Mouse (Mus musculus) limb, embryonic 12.5 days (tissue): Measurements from ENCODE around the gene Elp4. TPM values are rescaled to one million over a fixed set of nuclear protein-coding genes. Genes with fewer than 3 reads are reported as not detected.

Source experiments
- ATAC-seq: fragments of 200-750 bp; cut with Nextera tagmentation; 2 replicates; pipeline ENCODE4 v1.8.0; 2017; ENCODE audit warnings: low read depth, moderate TSS enrichment; ENCODE audit not compliant: insufficient number of reproducible peaks, insufficient read depth, low FRiP score, low TSS enrichment
- H3K27ac ChIP-seq: fragments of 300-500 bp; sonication (generic); 2 replicates; pipeline ENCODE4 v1.5.1; 2016; ENCODE audit warnings: mild to moderate bottlenecking, moderate library complexity
- H3K27me3 ChIP-seq: fragments of 300-500 bp; sonication (generic); 2 replicates; pipeline ENCODE4 v1.6.1; 2016; ENCODE audit warnings: mild to moderate bottlenecking, moderate library complexity
- H3K36me3 ChIP-seq: fragments of 300-500 bp; sonication (generic); 2 replicates; pipeline ENCODE4 v1.6.1; 2016; ENCODE audit warnings: mild to moderate bottlenecking, moderate library complexity
- H3K4me1 ChIP-seq: fragments of 300-500 bp; sonication (generic); replicated peaks from 2 replicates; pipeline ENCODE4 v1.6.1; 2016
- H3K4me2 ChIP-seq: fragments of 300-500 bp; sonication (generic); 2 replicates; pipeline ENCODE4 v1.6.1; 2016; ENCODE audit warnings: mild to moderate bottlenecking, moderate library complexity
- H3K4me3 ChIP-seq: fragments of 300-500 bp; sonication (generic); replicated peaks from 2 replicates; pipeline ENCODE4 v1.5.1; 2016; ENCODE audit warnings: mild to moderate bottlenecking
- H3K9ac ChIP-seq: fragments of 300-500 bp; sonication (generic); replicated peaks from 2 replicates; pipeline ENCODE4 v1.6.1; 2016; ENCODE audit warnings: mild to moderate bottlenecking, moderate library complexity
- H3K9me3 ChIP-seq: fragments of 300-500 bp; sonication (generic); 2 replicates; pipeline ENCODE4 v1.6.1; 2016; ENCODE audit warnings: mild to moderate bottlenecking, moderate library complexity
- WGBS: fragments of 180-500 bp; shearing (Covaris S2); methylation state at CpG from one replicate; pipeline ENCODE4 v1.1.7; 2016; 5-methylcytosine and 5-hydroxymethylcytosine counted together
- polyA plus RNA-seq: library from polyadenylated mRNA; unstranded; fragments of >200 nt; fragmentation: Nextera tagmentation; extraction: Ambion mirVana; gene quantifications from 2 replicates; pipeline ENCODE4 v1.2.1, GENCODE M21; 2016

Gene Elp4
- polyA plus RNA-seq, 1 experiment from 2014 or later, result 49.8 TPM

- Histone ChIP-seq H3K4me1 (no peaks in the 10 kb centered on the region), H3K4me3 (no peak overlapping the region), H3K9ac (no peak overlapping the region), H3K4me2 (no peak overlapping the region), H3K27me3 (no peaks in the 10 kb centered on the region), H3K27ac (no peak overlapping the region), H3K36me3 (no peaks in the 10 kb centered on the region), H3K9me3 (no peaks in the 10 kb centered on the region)
- ATAC-seq, result no peak
- WGBS, result 58% methylated on average over 2 of the region's 2 CpGs
These were observed 117.4 kb downstream of the Elp4 start for GRCm38 (mm10) chr2:105786986-105787385.

GRCm38 (mm10) chr2:105782885-105783284 is 121.5 kb downstream of the Elp4 start:
- H3K27ac ChIP-seq, result no peak overlapping the region
- H3K4me2 ChIP-seq, result no peak overlapping the region
- H3K9me3 ChIP-seq, result no peaks in the 10 kb centered on the region
- no peak overlapping the region for H3K9ac ChIP-seq
- no peak overlapping the region for H3K4me3 ChIP-seq
- no peaks in the 10 kb centered on the region for H3K4me1 ChIP-seq
- H3K36me3 ChIP-seq, result no peaks in the 10 kb centered on the region
- no peak for ATAC-seq
- no peaks in the 10 kb centered on the region for H3K27me3 ChIP-seq
- WGBS, result 70% methylated on average over 5 of the region's 5 CpGs

GRCm38 (mm10) chr2:105780739-105781138 is 123.6 kb downstream of the Elp4 start:
- H3K9ac ChIP-seq, result no peak overlapping the region
- ATAC-seq, result no peak
- H3K9me3 ChIP-seq, result no peaks in the 10 kb centered on the region
- H3K4me1 ChIP-seq, result no peaks in the 10 kb centered on the region
- H3K36me3 ChIP-seq, result no peaks in the 10 kb centered on the region
- 63% methylated on average over 1 of the region's 1 CpGs for WGBS
- H3K27ac ChIP-seq, result no peak overlapping the region
- no peak overlapping the region for H3K4me2 ChIP-seq
- H3K27me3 ChIP-seq, result no peaks in the 10 kb centered on the region
- no peak overlapping the region for H3K4me3 ChIP-seq

GRCm38 (mm10) chr2:105779320-105779891 is 125.0 kb downstream of the Elp4 start:
- no peak for ATAC-seq
- no peaks in the 10 kb centered on the region for H3K9me3 ChIP-seq
- H3K27me3 ChIP-seq, result no peaks in the 10 kb centered on the region
- 67% methylated on average over 6 of the region's 6 CpGs for WGBS
- no peak overlapping the region for H3K4me2 ChIP-seq
- H3K27ac ChIP-seq, result no peak overlapping the region
- no peak overlapping the region for H3K4me3 ChIP-seq
- no peak overlapping the region for H3K9ac ChIP-seq
- no peaks in the 10 kb centered on the region for H3K36me3 ChIP-seq
- no peaks in the 10 kb centered on the region for H3K4me1 ChIP-seq

GRCm38 (mm10) chr2:105771314-105771713 is 133.1 kb downstream of the Elp4 start:
- no peak for ATAC-seq
- H3K27me3 ChIP-seq, result no peaks in the 10 kb centered on the region
- no peaks in the 10 kb centered on the region for H3K4me1 ChIP-seq
- no peaks in the 10 kb centered on the region for H3K9me3 ChIP-seq
- H3K27ac ChIP-seq, result no peak overlapping the region
- H3K9ac ChIP-seq, result no peak overlapping the region
- WGBS, result 88% methylated on average over 3 of the region's 3 CpGs
- H3K4me2 ChIP-seq, result no peak overlapping the region
- H3K4me3 ChIP-seq, result no peak overlapping the region
- peaks cover 5% of the 10 kb centered on the region; the same call in 1 of the 2 replicates for H3K36me3 ChIP-seq

GRCm38 (mm10) chr2:105769747-105770328 is 134.5 kb downstream of the Elp4 start:
- no peak overlapping the region for H3K27ac ChIP-seq
- H3K4me2 ChIP-seq, result no peak overlapping the region
- ATAC-seq, result no peak
- H3K9me3 ChIP-seq, result no peaks in the 10 kb centered on the region
- H3K9ac ChIP-seq, result no peak overlapping the region
- H3K4me1 ChIP-seq, result no peaks in the 10 kb centered on the region
- peaks cover 5% of the 10 kb centered on the region; the same call in 1 of the 2 replicates for H3K36me3 ChIP-seq
- WGBS, result 78% methylated on average over 4 of the region's 4 CpGs
- no peak overlapping the region for H3K4me3 ChIP-seq
- H3K27me3 ChIP-seq, result no peaks in the 10 kb centered on the region

- 72% methylated on average over 1 of the region's 1 CpGs for WGBS
- no peaks in the 10 kb centered on the region for H3K36me3 ChIP-seq
- no peak overlapping the region for H3K27ac ChIP-seq
- no peaks in the 10 kb centered on the region for H3K4me1 ChIP-seq
- H3K9me3 ChIP-seq, result no peaks in the 10 kb centered on the region
- H3K4me3 ChIP-seq, result no peak overlapping the region
- no peak for ATAC-seq
- H3K4me2 ChIP-seq, result no peak overlapping the region
- H3K9ac ChIP-seq, result no peak overlapping the region
- H3K27me3 ChIP-seq, result no peaks in the 10 kb centered on the region
These were observed 150.9 kb downstream of the Elp4 start for GRCm38 (mm10) chr2:105753512-105753911.

GRCm38 (mm10) chr2:105749111-105749510 is 155.3 kb downstream of the Elp4 start:
- no peaks in the 10 kb centered on the region for H3K4me1 ChIP-seq
- H3K9ac ChIP-seq, result no peak overlapping the region
- H3K27me3 ChIP-seq, result no peaks in the 10 kb centered on the region
- ATAC-seq, result no peak
- H3K4me2 ChIP-seq, result no peak overlapping the region
- no peaks in the 10 kb centered on the region for H3K36me3 ChIP-seq
- 84% methylated on average over 5 of the region's 5 CpGs for WGBS
- H3K9me3 ChIP-seq, result no peaks in the 10 kb centered on the region
- no peak overlapping the region for H3K4me3 ChIP-seq
- no peak overlapping the region for H3K27ac ChIP-seq

- no peaks in the 10 kb centered on the region for H3K4me1 ChIP-seq
- H3K9me3 ChIP-seq, result no peaks in the 10 kb centered on the region
- no peak overlapping the region for H3K4me2 ChIP-seq
- H3K36me3 ChIP-seq, result no peaks in the 10 kb centered on the region
- H3K27me3 ChIP-seq, result no peaks in the 10 kb centered on the region
- no peak overlapping the region for H3K4me3 ChIP-seq
- no peak overlapping the region for H3K27ac ChIP-seq
- 64% methylated on average over 7 of the region's 7 CpGs for WGBS
- H3K9ac ChIP-seq, result no peak overlapping the region
- no peak for ATAC-seq
These were observed 157.5 kb downstream of the Elp4 start for GRCm38 (mm10) chr2:105746896-105747295.

GRCm38 (mm10) chr2:105736166-105736565 is 168.2 kb downstream of the Elp4 start:
- H3K36me3 ChIP-seq, result no peaks in the 10 kb centered on the region
- no peaks in the 10 kb centered on the region for H3K27me3 ChIP-seq
- H3K4me2 ChIP-seq, result no peak overlapping the region
- H3K4me3 ChIP-seq, result no peak overlapping the region
- H3K4me1 ChIP-seq, result no peaks in the 10 kb centered on the region
- no peak overlapping the region for H3K9ac ChIP-seq
- ATAC-seq, result no peak
- H3K9me3 ChIP-seq, result no peaks in the 10 kb centered on the region
- H3K27ac ChIP-seq, result no peak overlapping the region

GRCm38 (mm10) chr2:105730704-105731103 is 173.7 kb downstream of the Elp4 start:
- no peak for ATAC-seq
- no peaks in the 10 kb centered on the region for H3K36me3 ChIP-seq
- WGBS, result 94% methylated on average over 3 of the region's 3 CpGs
- H3K9me3 ChIP-seq, result no peaks in the 10 kb centered on the region
- H3K4me3 ChIP-seq, result no peak overlapping the region
- no peaks in the 10 kb centered on the region for H3K4me1 ChIP-seq
- H3K4me2 ChIP-seq, result no peak overlapping the region
- no peak overlapping the region for H3K9ac ChIP-seq
- H3K27ac ChIP-seq, result no peak overlapping the region
- no peaks in the 10 kb centered on the region for H3K27me3 ChIP-seq

GRCm38 (mm10) chr2:105726657-105727056 is 177.7 kb downstream of the Elp4 start:
- WGBS, result 84% methylated on average over 9 of the region's 9 CpGs

More at GRCm38 (mm10) chr2:105726657-105727056, 177.7 kb downstream of the Elp4 start:
- ATAC-seq, result no peak
- no peaks in the 10 kb centered on the region for H3K4me1 ChIP-seq
- no peak overlapping the region for H3K9ac ChIP-seq
- no peak overlapping the region for H3K4me3 ChIP-seq
- H3K36me3 ChIP-seq, result no peaks in the 10 kb centered on the region
- H3K9me3 ChIP-seq, result no peaks in the 10 kb centered on the region
- H3K4me2 ChIP-seq, result no peak overlapping the region
- H3K27me3 ChIP-seq, result no peaks in the 10 kb centered on the region
- H3K27ac ChIP-seq, result no peak overlapping the region
